Mouse (Mus musculus) retina, postnatal 7 days (tissue): ENCODE results near the gene Elmo3.
A peak's percentile ranks its signal among the peaks of the same experiment; 100 is the strongest.

ENCODE experiments used
- DNase-seq: peaks from one replicate; pipeline ENCODE4 v3.0.0-alpha.2; 2012; ENCODE audit warnings: low read depth, low spot score

Elmo3 gene

DNA sequence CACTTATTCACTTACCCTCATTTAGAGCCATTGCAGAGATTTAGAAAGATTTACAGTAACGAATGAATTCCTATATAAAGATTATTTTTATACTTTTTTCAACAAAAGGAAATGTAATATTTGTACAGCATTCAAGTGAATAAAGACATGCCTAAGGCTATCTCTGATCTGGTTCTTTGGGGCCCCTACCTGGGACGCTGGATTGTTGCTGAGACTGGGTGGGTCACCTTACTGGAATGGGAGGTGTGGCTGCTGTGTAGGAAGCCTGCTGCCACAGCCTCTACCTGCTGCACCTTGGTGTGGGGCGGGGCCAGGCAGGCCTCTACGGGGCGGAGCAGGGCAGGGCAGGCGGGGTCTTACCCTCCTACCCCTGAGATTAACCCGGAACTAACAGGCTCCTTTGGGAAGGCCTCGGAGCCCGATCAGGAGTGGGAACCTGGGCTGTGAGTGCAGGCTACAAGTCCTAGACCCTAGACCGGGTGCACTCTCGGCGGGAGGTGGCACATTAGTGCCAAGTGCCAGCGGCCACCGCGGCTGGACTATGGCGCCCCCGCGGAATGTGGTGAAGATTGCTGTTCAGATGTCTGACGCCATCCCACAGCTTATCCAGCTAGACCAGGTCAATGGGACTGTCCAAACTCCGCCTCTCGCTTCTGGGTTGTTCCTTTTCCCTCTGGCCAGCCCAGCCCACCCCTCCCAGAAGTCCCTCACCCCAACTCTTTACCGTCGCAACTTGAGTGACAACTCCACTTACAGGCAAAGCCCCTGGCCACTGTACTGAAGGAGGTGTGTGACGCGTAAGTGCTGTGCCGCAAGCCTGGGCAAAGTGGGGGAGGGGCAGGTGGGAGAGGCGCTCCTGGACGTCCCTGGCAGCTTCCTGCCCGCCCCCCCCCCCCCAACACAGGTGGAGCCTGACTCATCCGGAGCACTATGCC, at the start of gene Elmo3:
Gene Elmo3, plus strand, starts transcription at position 391 of the 935 bp plus-strand sequence.
- DNase-seq = no peak

DNA sequence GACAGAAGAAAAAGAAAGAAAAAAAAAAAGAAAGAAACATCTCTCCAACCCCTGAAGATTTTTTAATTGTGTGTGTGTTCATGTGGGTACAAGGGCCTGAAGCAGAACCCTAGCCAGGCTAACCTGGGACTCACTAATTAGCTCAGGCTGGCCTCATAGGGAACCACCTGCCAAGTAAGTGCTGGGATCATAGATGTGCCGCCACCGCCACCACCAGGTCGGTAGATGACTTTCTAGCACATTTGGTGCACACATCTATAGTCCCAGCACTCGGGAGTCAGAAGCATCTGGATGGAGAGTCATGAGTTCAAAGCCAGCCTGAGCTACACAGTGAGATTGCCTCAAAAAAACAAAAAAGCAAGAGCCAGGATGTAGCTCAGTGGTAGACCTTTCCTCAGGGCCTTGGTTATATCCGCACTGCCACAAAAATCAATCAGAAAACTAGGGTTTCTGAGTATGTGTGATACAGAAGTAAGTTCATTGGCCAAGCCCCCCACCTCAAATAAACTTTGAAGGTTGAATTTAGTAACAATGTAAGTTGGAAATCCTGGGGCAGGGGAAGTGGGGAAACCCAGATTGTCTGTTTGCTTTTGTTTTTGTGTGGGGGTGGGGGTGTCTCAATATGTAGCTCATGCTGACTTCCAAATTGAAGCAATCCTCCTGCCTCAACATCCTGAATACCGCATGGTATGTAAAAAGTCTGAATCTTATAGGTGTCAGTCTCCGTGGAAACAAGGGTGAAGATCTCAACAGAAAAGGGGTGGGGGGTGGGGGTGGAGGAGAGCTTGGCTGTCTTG, 47.9 kb upstream of the Elmo3 start:
- DNase-seq = no peak

DNA sequence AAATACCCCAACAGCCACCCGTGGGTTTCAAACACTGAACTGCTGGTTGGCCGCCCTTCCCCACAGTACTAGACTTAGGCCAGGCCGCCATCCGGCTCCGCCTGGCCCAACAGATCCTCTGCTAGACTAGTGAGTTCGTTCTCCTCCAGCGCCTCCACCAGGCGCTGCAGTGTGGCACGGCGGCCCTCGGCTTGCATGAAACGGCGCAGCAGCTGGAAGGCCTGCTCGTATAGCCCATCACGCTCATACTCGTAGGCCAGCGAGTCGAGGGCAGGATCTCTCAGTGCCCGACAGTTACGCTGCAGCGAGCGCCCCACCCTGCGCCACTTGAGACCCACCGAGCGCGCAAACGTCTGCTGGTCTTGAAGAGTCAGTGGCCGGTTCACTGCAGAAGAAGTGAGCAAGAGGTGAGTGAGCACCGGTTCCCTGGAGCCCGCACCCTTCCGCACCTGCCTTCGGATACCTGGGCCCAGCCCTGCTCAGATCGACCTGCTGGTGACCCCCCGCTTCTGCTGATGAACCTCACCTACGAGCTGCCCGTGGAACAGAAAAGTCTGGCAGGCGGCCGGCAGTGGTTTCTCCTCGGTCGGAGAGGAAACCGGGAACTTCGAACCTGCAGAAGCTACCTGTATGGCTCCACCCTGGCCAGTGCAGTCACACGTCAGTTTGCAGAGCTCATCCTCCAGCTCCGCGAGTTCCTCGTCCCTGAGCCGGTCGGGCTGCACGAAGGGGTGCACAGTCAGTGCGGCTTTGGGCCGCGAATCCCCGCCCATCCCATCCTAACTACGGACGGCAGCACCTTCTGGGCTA, 46.3 kb upstream of the Elmo3 start:
- no peak for DNase-seq

DNA sequence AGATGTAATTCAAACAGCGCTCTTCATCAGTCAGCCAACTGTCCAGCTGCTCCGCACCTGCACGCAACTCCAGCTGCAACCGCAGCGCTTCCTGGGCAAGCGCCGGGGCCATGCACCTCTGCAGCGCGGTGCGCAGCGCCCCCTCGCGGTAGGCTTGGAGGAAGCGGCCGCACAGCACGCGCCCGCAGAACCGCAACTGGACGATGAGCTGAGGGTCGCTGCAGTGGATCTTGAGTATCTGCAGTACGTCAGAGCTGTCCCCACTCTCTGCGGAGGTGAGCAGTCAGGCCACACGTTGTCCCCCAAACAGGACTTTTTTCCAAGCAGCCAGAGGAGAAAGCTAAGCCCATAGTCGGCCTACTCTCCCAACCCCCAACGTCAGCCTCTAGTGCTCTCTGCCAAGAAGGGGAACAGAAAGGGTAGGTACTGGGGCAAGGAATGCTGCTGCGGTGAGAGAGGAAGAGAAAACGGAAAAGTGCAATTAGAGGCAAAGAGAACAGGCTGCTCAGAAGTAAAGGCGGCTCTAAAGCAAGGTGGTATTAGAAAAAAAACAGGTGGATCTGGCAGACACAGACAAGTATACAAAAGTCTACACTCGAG, 45.6 kb upstream of the Elmo3 start:
- DNase-seq = peak; percentile 70

DNA sequence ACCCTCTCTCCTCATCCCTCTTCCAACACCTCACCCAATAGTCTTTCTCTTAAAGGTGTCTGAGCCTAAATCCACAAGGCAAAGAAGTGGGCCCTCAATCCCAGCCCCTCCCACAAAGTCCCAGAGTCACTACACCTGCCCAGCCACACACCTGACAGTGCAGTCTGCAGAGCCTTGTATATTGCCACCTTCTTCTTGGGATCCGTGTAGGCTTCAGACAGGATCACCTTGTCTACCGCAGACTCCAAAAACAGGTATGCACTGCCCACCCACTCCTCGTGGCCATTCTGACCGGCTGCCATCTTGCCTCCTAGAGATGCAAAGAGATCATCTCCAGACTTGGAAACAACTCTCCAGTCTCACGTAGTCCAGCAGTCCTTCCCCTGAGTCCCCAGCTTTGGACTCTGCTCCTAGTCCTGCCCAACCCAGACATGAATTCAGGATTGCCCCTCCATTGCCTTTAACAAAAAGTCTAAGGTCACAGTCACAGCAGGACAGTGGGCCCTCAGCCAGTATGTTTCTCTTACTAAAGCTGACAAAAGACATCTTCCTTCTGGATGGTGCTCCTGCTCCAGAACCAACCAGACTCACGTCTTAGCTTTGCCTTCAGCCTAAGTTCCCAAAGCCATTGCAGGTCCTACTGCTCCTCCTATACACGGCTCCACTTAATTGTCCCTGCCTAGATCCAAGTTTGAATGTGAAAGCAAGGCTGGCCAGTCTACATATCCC, 44.9 kb upstream of the Elmo3 start:
- DNase-seq = no peak

DNA sequence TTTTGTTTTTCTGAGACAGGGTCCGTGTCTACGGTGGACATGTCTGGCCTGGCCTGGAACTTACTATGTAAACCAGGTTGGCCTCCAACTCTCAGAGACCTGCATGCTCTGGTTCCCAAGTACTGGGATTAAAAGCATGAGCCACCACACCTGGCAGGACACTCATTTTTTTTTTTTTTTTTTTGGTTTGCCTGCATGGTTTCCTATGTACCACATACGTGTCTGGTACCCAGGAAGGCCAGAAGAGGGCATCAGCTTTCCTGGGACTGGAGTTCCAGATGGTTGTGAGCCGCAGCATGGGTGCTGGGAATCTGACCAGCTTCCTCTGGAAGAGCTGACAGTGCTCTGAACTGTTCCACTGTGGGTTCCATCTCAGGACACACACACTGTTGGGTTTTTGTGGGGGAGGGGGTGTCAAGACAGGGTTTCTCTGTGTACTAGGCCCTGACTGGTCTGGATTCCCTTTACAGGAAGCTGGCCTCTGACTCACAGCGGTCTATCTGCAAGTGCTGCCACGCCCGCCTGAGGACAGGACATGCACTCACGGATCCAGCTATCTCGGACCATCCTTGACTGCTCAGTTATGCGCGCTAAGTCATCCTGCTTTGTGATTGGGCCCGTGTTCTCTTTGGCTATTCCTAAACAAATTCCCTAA, 43.9 kb upstream of the Elmo3 start:
- no peak for DNase-seq

DNA sequence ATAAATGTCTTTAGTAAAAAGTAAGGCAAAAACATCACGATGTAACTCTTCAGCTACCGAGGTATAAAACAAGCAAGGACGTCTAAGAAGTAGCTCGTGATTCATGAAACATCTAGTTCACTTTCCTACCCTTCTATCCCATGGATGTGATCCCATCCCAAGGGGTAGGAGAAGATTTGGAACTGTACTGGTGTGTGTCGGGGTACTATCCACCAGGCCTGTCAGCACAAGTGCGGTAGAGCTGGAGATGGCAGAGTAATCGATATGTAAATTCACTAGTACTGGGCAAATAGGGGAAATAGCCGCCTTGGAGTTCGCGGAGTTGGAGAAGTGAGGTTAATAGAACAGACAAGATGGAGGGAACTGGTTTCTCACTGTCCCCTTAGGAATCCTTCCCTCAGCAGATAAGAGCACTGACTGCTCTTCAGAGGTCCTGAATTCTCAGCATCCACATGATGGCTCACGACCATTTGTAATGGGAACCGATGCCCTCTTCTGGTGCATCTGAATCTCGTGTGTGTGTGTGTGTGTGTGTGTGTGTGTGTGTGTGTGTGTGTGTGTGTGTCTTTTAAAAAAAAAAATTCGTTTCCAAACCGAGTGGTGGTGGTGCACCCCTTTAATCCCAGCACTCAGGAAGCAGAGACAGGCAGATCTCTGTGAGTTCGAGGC, 42.0 kb upstream of the Elmo3 start:
- DNase-seq = no peak

DNA sequence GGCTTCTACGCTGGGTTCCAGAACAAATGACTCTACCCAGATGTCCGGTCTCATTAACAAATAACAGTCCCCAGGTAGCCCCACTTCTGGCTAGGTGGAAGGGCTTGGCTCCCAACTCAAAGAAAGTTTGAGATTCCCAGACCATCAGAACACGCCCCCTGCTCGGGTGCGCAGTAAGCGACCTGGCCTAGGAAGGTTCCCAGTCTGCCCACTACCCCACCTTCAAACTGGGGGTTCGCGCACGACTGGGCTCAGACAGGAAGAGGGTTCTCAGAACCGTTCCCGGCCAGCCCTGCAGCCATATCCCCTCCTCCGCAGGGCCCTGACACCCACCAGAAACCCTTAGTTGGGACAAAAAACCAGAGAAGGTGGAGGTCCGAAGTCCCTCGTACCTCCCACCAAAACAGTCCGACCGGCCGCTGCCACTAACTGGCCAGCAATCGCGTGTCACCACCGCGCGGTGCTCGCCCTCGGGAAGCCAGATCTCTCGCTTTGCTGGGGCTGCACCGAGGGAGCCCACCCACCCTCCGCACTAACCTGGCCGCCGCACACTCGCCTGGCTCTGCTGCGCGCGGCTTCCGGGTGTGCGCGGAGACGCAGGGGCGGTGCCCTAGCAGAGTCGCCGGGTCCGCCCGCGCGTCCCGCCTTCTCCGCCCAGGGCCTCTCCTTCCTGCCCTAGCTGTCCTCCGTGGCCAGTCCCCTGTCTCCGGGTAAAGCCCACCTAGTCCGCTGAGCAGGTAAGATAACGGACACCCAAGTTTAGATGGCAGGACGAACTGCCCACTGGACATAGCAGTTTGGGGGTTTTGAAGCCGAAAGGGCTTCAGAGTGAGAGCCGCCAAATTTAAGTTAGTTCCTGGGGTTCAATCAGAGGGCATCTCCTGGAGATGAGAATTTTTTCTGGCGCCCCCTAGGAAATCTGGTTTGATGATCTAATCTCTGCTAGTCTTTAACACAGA, 41.1 kb upstream of the Elmo3 start, which contains the start of the genes Tradd and Fbxl8:
Gene Tradd, minus strand, starts transcription at position 586 of the 959 bp plus-strand sequence.
Gene Fbxl8, plus strand, starts transcription at position 625 of the 959 bp plus-strand sequence.
- no peak for DNase-seq

DNA sequence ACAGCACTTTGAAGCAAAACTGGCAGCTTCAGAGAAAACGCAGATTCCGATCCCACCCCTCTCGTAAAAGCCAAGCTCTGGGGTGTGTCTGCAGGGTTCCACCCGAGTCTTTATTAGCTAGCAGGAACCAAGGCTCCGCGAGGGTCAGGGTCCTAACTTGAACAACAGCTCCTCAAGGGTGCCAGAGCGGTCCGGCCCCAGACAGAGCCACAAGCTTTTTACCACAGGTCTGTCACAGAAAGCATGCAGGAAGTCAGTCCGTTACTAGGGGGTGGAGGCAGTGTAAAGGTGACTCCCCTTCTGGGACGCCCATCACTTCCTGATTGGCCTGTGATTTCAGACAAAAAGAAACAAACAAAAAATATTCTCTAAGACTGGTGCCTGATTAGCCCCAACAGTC, 40.3 kb upstream of the Elmo3 start:
- DNase-seq = no peak

DNA sequence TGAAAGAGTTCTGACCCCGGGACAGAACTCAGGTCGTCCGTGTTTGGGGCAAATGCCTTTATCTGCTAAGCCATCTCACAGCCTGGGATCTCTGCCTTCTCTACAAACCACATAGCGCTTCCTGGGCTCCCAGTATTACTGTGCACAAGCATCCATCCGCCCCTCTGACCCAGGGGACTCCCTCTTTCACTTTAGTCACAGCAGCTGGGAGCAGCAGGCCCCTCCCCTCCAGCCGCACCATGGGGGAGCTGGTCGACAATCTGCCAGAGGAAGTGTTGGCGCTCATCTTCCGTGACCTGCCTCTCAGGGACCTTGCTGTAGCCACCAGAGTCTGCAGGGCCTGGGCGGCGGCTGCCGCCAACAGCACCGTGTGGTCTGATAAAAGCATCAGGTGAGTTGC, 38.6 kb upstream of the Elmo3 start:
- no peak for DNase-seq

DNA sequence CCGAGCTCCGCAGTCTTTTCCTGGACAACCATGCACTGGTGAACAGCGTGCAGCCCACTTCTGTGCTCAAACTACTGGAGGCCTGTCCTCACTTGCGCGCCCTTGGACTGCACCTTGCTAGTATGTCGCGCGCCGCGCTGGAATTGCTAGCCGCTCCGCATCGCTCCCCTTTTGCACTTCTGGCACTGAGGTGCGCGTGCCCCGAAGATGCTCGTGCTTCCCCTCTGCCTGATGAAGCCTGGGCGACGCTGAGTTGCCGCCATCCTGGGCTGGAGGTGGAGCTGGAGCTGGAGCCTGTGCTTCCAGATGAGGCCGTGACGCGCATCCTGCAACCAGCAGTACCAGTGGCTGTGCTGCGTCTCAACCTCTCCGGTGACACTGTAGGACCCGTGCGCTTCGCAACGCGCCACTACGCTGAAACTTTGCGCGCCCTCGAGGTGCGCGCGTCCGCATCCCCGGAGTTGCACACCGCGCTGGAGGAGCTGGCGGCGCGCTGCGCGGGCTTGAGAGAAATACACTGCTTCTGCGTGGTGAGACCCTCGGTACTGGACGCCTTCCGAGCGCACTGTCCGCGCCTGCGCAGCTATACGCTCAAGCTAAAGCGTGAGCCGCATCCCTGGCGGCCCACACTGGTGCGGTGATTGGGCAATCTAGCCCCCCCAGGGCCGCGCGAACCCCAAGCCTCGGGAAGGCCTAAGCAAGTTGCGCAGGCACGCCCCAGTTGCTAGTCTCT, 36.9 kb upstream of the Elmo3 start:
- DNase-seq = no peak

DNA sequence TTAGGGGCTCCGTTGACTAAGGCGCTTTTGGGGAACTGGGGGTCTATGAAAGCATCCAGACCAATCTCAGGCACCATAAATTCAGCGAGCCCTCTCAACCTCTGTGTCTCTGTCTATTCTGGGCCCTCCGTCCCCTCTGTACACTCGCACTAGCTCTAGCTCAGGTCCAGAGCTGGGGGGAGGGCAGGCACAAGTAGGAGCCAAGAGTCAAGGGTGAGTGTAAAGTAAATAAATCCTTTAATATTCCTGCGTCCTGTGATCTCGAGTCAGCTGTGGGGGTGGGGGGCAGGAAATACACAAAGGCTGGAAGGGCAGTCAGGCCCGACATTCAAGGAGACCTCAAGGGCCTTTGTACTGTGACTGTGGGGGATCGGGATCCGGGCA, 36.3 kb upstream of the Elmo3 start:
- DNase-seq = no peak

DNA sequence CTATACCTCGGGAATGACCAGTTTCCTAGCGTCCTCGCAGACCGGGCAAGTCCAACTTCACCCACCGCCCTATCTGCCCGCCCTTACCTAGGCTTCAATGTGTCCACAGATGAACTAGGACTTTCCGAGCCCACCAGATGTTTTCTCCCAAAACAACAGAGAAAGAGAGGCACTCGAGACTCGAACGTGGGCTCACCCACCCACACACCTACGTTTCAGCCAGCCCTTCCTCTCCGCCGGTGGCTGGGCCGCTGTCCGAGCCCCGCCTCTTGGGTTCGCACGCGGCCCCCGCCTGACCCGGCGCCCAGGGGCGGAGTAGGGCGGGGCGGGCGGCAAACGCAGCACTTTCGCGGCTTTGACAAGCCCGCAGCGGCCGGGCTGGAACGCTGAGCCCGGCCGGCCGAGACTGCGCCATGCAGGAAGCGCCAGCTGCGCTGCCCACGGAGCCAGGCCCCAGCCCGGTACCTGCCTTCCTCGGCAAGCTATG, 35.9 kb upstream of the Elmo3 start, which contains the start of gene Hsf4:
Gene Hsf4, plus strand, starts transcription at position 341 of the 487 bp plus-strand sequence.
- DNase-seq = no peak

DNA sequence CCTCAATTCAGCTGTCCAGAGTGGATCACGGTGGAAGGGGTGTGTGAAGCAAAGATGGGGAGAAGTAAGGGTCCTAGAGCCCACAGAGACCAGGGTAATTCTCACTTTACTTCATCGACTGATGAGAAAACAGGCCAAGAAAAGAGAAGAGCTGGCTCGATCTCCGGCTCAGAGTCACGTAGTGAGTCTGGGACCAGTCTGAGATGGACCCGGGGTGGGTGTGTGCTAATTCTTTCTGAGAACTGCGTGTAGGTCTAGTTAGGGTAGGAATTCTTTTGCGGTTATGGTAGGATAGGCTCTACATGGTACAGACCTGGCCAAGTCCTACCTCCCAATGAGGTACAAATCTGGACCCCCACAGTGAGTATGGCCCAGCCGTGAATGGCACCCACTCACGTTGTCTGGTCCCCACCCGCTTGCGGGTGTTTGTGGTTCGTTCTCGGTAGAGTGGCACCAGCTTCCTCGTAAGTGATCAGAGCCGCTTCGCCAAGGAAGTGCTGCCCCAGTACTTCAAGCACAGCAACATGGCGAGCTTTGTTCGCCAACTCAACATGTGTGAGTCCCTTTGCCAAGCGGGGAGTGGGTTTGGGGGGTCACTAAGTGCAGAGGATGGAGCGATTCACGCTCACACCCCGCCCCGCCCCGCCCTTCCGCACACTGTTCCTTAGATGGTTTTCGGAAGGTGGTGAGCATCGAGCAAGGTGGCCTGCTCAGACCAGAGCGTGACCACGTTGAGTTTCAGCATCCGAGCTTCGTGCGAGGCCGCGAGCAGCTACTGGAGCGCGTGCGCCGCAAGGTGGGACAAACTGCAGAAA, 35.1 kb upstream of the Elmo3 start:
- no peak for DNase-seq

DNA sequence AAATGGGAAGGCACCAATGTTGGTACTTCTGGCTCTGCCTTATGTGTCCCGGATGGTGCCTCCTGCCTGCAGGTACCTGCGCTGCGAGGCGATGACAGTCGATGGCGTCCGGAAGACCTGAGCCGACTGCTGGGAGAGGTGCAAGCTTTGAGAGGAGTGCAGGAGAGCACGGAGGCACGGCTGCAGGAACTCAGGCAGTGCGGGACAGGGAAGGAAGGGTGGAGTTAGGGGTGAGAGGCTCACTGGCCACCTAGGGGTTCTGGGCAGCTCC, 34.5 kb upstream of the Elmo3 start:
- DNase-seq = no peak

DNA sequence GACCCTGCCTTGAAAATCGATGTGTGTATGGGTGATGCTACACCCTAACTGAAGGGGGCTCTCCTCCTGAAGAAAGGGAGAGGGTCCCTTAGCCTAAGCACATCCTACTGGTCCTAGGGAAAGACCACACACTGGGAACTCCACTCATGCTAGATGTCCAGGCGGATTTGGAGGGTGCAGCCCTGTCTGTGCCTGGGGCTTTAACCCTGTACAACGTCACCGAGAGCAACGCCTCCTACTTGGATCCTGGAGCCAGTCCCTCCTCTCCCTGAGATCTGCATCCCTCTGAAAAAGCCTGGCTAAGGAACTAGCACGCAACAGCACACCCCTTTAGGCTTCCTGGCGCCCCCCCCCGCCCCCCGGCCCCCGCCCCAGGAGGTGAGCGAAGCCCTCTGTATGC, 30.0 kb upstream of the Elmo3 start:
- no peak for DNase-seq

DNA sequence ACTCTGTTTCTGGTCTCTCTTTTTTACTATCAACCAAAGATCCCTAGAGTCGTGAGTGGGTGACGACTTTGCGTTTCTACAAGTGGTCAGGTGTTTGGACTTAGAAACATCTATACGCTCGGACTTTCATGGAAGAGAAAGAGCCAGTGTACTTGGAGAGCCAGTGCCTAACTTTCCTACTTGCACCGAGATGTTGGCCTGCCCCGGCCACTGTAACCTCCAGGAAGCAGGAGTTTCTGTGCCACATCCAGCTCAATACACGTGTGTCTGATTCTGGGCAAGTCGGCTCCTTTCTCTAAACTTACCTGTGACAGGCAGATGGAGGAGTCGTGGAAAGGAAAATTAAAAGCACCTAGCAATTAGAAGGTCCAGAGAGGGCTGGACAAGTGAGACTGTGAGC, 29.6 kb upstream of the Elmo3 start, which contains the start of gene Nol3:
Gene Nol3, plus strand, starts transcription at position 301 of the 400 bp plus-strand sequence.
- DNase-seq = no peak
